Mouse (Mus musculus) heart, embryonic 11.5 days (tissue): ENCODE results near the gene Disc1. TPM values are rescaled to one million over a fixed set of nuclear protein-coding genes. Genes with fewer than 3 reads are reported as not detected.
A peak's percentile ranks its signal among the peaks of the same experiment; 100 is the strongest.

Experiments used
- ATAC-seq: fragments of 200-750 bp; cut with Nextera tagmentation; replicated peaks from 2 replicates; pipeline ENCODE4 v1.8.0; 2017; ENCODE audit warnings: moderate library complexity; ENCODE audit not compliant: insufficient number of reproducible peaks, low FRiP score, low TSS enrichment
- H3K27ac ChIP-seq: fragments of 300-500 bp; sonication (generic); 2 replicates; pipeline ENCODE4 v1.5.1; 2014; ENCODE audit warnings: mild to moderate bottlenecking, low read depth, low read length
- H3K27me3 ChIP-seq: fragments of 300-500 bp; sonication (generic); 2 replicates; pipeline ENCODE4 v1.6.1; 2014; ENCODE audit warnings: mild to moderate bottlenecking, low read length, mixed read lengths; ENCODE audit not compliant: control insufficient read depth, insufficient read depth
- H3K36me3 ChIP-seq: fragments of 300-500 bp; sonication (generic); 2 replicates; pipeline ENCODE4 v1.6.1; 2014; ENCODE audit warnings: mild to moderate bottlenecking, low read length, moderate library complexity, mixed read lengths; ENCODE audit not compliant: control insufficient read depth, insufficient read depth
- H3K4me1 ChIP-seq: fragments of 300-500 bp; sonication (generic); 2 replicates; pipeline ENCODE4 v1.6.1; 2014; ENCODE audit warnings: low read length; ENCODE audit not compliant: control insufficient read depth, insufficient read depth
- H3K4me2 ChIP-seq: fragments of 300-500 bp; sonication (generic); 2 replicates; pipeline ENCODE4 v1.6.1; 2014; ENCODE audit warnings: mild to moderate bottlenecking, moderate library complexity
- H3K4me3 ChIP-seq: fragments of 300-500 bp; sonication (generic); 2 replicates; pipeline ENCODE4 v1.5.1; 2014; ENCODE audit warnings: low read depth, low read length
- H3K9ac ChIP-seq: fragments of 300-500 bp; sonication (generic); 2 replicates; pipeline ENCODE4 v1.6.1; 2014; ENCODE audit warnings: mild to moderate bottlenecking, low read depth, low read length, moderate library complexity
- H3K9me3 ChIP-seq: fragments of 300-500 bp; sonication (generic); replicated peaks from 2 replicates; pipeline ENCODE4 v1.6.1; 2016; ENCODE audit warnings: low read length; ENCODE audit not compliant: control insufficient read depth
- WGBS: fragments of 180-500 bp; shearing (Covaris S2); extraction: QIAGEN DNeasy Blood & Tissue Kit; methylation state at CpG from one replicate; pipeline ENCODE4 v1.1.7; 2014; ENCODE audit not compliant: insufficient replicate concordance; 5-methylcytosine and 5-hydroxymethylcytosine counted together
- polyA plus RNA-seq: library from polyadenylated mRNA; unstranded; fragments of >200 nt; fragmentation: Nextera tagmentation; extraction: Ambion mirVana; gene quantifications from 2 replicates; pipeline ENCODE4 v1.2.1, GENCODE M21; 2014

The Disc1 gene
- polyA plus RNA-seq, 1 experiment from 2014 or later: 1.8 TPM

DNA sequence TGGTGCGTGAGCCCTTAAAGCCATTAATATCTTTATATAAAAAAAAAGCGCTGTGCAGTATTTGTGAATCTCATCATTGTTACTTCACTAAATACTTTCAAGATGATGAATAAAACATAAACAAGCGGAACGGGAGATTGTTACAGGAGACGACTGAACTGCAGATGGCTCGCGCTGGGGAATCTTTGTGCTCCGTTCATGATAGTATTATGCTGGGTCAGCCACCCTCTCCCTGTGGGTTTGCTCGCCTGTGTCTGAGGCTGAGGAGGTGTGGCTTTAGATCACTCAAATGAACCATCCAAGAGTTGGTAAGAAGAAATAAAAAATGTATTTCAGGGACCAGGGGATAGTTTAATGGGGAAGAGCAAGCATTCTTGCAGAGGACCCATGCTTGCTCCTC is 113.0 kb downstream of the Disc1 start:
- ATAC-seq: no peak
- H3K9me3 ChIP-seq: no peaks in the 10 kb centered on the region
- H3K9ac ChIP-seq: no peak overlapping the region
- no peaks in the 10 kb centered on the region for H3K27me3 ChIP-seq
- H3K4me2 ChIP-seq: no peak overlapping the region
- WGBS: 83% methylated on average over 9 of the region's 9 CpGs
- no peak overlapping the region for H3K27ac ChIP-seq
- H3K4me1 ChIP-seq: peaks cover 4% of the 10 kb centered on the region; the same call in 1 of the 2 replicates
- no peaks in the 10 kb centered on the region for H3K36me3 ChIP-seq
- H3K4me3 ChIP-seq: no peak overlapping the region

DNA sequence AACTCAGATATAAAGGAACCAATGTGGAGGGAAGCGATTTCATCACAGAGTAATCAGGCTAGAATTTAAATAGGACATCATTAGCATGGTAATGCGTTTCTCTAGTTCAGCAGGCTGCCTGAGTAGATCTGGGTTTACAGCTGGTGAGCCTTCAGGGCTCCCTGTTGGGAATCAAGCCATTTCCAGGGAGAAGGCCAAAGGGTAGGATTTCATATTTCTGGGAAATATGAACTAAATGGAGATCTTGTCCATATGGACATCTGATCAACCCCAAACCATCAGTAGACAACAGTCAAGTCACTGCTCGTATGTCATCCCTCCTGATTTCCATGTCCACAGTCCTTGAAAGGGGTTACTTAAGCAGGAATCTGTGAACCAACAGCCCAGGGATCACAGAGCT is 115.6 kb downstream of the Disc1 start:
- no peaks in the 10 kb centered on the region for H3K27me3 ChIP-seq
- H3K27ac ChIP-seq: no peak overlapping the region
- peaks cover 7% of the 10 kb centered on the region; the same call in 1 of the 2 replicates for H3K4me1 ChIP-seq
- H3K9me3 ChIP-seq: no peaks in the 10 kb centered on the region
- WGBS: 53% methylated on average over 3 of the region's 3 CpGs
- no peak for ATAC-seq
- H3K36me3 ChIP-seq: no peaks in the 10 kb centered on the region
- H3K4me3 ChIP-seq: no peak overlapping the region
- no peak overlapping the region for H3K9ac ChIP-seq
- no peak overlapping the region for H3K4me2 ChIP-seq

DNA sequence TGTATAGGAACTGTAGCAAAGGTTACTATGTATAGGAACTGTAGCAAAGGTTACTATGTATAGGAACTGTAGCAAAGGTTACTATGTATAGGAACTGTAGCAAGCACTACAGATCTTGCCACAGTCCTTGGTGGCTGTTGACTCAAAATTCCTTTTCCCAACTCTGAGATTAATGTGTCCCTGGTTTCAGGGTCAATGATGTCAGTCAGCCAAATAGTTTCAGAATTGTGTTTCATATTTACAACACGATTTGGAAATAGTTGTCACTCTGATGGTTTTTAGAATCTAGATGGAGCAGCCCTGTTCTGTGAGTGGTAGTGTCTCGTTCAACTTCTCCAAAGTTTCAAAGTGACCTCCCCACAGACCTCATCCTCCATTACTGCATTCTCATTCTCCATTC is 117.5 kb downstream of the Disc1 start:
- no peak overlapping the region for H3K9ac ChIP-seq
- no peak overlapping the region for H3K4me3 ChIP-seq
- no peaks in the 10 kb centered on the region for H3K27me3 ChIP-seq
- H3K4me2 ChIP-seq: no peak overlapping the region
- H3K4me1 ChIP-seq: peaks cover 9% of the 10 kb centered on the region; the same call in 1 of the 2 replicates
- ATAC-seq: no peak
- H3K36me3 ChIP-seq: no peaks in the 10 kb centered on the region
- WGBS: 73% methylated on average over 2 of the region's 2 CpGs
- no peak overlapping the region for H3K27ac ChIP-seq
- H3K9me3 ChIP-seq: no peaks in the 10 kb centered on the region

- no peak overlapping the region for H3K4me3 ChIP-seq
- H3K9ac ChIP-seq: 0 out of 2 replicates have a peak overlapping the region, but pooled peaks have one; percentile 22
- H3K27me3 ChIP-seq: no peaks in the 10 kb centered on the region
Measured at GRCm38 (mm10) chr8:125174237-125174636, 120.2 kb downstream of the Disc1 start.

GRCm38 (mm10) chr8:125174851-125175250 is 120.9 kb downstream of the Disc1 start:
- H3K9ac ChIP-seq: no peak overlapping the region
- H3K27ac ChIP-seq: peak overlapping the region; percentile 83

More at GRCm38 (mm10) chr8:125174237-125174636, 120.2 kb downstream of the Disc1 start:
- peak overlapping the region; percentile 83 for H3K27ac ChIP-seq
- no peak overlapping the region for H3K4me2 ChIP-seq
- 58% methylated on average over 7 of the region's 7 CpGs for whole genome bisulfite sequencing
- H3K4me1 ChIP-seq: peaks cover 11% of the 10 kb centered on the region
- no peak for ATAC-seq
- no peaks in the 10 kb centered on the region; the same call in 1 of the 2 replicates for H3K9me3 ChIP-seq
- no peaks in the 10 kb centered on the region for H3K36me3 ChIP-seq

DNA sequence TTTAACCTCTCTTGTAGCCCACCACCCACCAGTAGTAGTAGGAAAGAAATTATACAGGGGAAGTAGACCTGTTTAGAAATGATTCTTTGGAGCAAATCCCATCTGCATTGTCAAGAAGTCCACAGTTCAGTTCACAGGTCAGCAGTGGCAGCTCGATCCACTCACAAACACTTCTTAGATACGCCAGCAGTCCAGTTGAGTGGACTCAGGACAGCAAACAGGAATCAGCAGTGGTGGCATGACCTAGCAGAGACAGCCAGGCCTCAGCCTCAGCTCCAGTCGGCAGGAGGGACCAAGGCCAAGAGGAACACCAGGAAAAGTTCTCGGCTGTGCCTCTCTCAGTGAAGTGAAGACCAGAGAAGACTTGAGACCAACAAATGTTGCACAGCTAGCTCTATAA is 121.7 kb downstream of the Disc1 start:
- Histone ChIP-seq H3K27ac (peak overlapping the region; percentile 83), H3K9me3 (no peaks in the 10 kb centered on the region; the same call in 1 of the 2 replicates), H3K4me3 (no peak overlapping the region), H3K9ac (no peak overlapping the region), H3K4me2 (no peak overlapping the region), H3K27me3 (no peaks in the 10 kb centered on the region), H3K4me1 (peaks cover 11% of the 10 kb centered on the region), H3K36me3 (no peaks in the 10 kb centered on the region)
- ATAC-seq: no peak
- 79% methylated on average over 4 of the region's 4 CpGs for WGBS

More at GRCm38 (mm10) chr8:125174851-125175250, 120.9 kb downstream of the Disc1 start:
- Histone ChIP-seq H3K4me3 (no peak overlapping the region), H3K4me2 (peak overlapping the region; percentile 4; the same call in 1 of the 2 replicates), H3K27me3 (no peaks in the 10 kb centered on the region), H3K9me3 (no peaks in the 10 kb centered on the region; the same call in 1 of the 2 replicates), H3K36me3 (no peaks in the 10 kb centered on the region), H3K4me1 (peaks cover 11% of the 10 kb centered on the region)
- 21% methylated on average over 4 of the region's 4 CpGs for WGBS
- ATAC-seq: peak; percentile 73; the same call in 1 of the 2 replicates

- H3K36me3 ChIP-seq: no peaks in the 10 kb centered on the region
- ATAC-seq: no peak
Measured at GRCm38 (mm10) chr8:125177091-125177490, 123.1 kb downstream of the Disc1 start.

GRCm38 (mm10) chr8:125177958-125178357 is 124.0 kb downstream of the Disc1 start:
- Histone ChIP-seq H3K9me3 (no peaks in the 10 kb centered on the region; the same call in 1 of the 2 replicates), H3K4me1 (peaks cover 11% of the 10 kb centered on the region), H3K27me3 (no peaks in the 10 kb centered on the region), H3K4me2 (no peak overlapping the region), H3K4me3 (no peak overlapping the region), H3K27ac (no peak overlapping the region), H3K9ac (no peak overlapping the region), H3K36me3 (no peaks in the 10 kb centered on the region)
- WGBS: 67% methylated on average over 8 of the region's 8 CpGs
- no peak for ATAC-seq

More at GRCm38 (mm10) chr8:125177091-125177490, 123.1 kb downstream of the Disc1 start:
- Histone ChIP-seq H3K27me3 (no peaks in the 10 kb centered on the region), H3K27ac (no peak overlapping the region), H3K9ac (no peak overlapping the region), H3K4me3 (no peak overlapping the region), H3K4me1 (peaks cover 11% of the 10 kb centered on the region), H3K4me2 (no peak overlapping the region), H3K9me3 (no peaks in the 10 kb centered on the region; the same call in 1 of the 2 replicates)
- WGBS: 83% methylated on average over 6 of the region's 6 CpGs
